Mouse (Mus musculus) ovary, postnatal 10 days (tissue): ENCODE measurements around the gene Pde1c.
"Not testable (repeated sequence)": the region's sequence is repeated elsewhere in the genome, so short reads cannot be mapped to it uniquely, and the experiment has no call there.

Experiments used
- DNase-seq: peaks from one replicate; pipeline ENCODE4 v3.0.0; 2022; ENCODE audit warnings: low spot score

Pde1c gene

GRCm38 (mm10) chr6:56568470-56569372 lies at the start of gene Pde1c:
Pde1c (minus strand) TSS chr6:56569103.
- no peak for DNase-seq

- no peak for DNase-seq
Observed at GRCm38 (mm10) chr6:56616982-56617613, 48.2 kb upstream of the Pde1c start.

DNA sequence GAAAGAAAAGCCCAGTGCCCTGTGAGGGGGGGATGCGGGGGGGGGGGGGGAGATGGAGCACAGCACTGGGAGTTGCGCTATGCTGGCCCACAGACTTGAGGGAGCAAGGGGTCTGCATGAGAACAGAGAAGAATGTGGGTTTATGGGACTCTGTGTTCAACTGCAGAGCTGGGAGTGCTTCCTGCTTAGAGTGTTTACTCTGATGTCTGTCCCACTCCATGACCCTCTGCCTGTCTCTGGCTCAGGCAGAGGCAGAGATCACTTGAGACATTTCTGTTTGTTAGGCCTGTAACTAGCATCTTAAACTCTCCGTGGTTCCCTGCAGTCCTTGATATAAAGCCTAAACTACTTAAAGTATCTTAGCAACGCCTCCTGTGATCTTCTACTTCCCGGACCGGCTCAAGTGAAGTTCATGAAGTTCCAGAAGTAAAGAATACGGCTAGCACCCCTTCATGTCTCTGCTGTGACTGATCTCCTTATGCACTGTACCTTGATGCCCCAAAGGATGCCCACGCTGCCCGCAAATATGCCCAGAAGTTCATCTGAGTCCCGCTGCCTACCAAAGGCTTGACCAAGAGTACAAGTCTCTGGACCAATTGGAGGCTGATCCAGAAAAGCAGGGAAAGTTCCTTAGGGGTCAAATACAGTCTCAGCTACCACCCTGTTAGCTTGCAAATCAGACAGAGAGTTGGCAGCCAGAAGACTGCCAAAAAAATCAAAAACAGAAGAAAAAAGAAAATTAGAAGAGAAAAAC lies 47.5 kb upstream of the Pde1c start:
- no peak for DNase-seq

DNA sequence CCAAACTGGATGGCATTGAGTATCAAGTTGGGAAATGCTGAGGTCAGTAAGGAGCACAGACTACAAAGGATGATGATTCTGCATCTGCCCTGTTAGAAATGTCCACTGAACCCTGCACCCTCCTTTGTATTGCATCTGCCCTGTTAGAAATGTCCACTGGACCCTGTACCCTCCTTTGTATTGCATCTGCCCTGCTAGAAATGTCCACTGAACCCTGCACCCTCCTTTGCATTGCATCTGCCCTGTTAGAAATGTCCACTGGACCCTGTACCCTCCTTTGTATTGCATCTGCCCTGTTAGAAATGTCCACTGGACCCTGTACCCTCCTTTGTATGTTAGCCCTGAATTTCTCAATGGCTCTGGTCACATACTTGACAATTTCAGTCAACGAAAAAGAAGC lies 40.6 kb upstream of the Pde1c start:
- not testable (repeated sequence) for DNase-seq

GRCm38 (mm10) chr6:56608277-56608676 lies 39.4 kb upstream of the Pde1c start:
- DNase-seq, result peak; percentile 18

DNA sequence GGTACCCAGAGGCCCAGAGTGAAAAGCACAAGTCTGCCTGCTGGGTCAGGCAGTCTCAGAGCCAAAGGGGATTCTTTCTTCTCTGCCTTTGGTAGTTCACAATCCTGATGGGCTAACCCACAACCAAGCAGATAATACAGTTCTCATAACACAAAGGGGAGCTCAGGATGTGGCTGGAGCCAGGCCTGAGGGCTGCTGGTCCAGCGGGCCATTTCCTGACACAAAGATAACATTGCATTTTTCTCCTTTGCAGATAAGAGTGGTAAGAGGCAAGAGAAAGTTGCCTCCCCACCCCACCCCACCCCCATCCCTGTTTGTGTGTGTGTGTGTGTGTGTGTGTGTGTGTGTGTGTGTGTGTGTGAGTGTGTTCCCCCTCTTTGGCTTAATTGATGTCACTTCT lies 10.7 kb upstream of the Pde1c start:
- DNase-seq, result no peak

GRCm38 (mm10) chr6:56560891-56561290 lies 8.0 kb downstream of the Pde1c start:
- DNase-seq, result no peak

DNA sequence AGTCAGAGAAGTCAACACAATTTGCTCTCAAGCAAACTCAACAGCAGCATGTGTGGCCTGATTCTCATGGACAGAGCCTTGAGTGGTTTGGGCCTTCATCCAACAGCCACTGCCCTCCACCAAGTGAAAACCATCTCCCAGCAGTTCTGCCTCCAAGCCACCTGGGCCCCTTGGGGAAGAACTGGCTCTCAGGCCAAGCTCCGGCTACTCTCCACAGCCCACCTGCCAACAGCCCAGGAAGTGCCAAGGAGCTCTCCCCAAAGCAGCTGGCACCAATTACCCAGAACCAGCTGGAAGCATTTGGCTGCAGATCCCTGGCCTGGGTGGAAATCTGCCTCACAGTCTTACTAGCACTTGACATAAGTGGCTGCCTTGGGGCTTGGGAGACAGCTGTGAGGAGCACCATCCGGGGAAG lies 8.4 kb downstream of the Pde1c start:
- DNase-seq, result no peak

GRCm38 (mm10) chr6:56558711-56559110 lies 10.2 kb downstream of the Pde1c start:
- no peak for DNase-seq

DNA sequence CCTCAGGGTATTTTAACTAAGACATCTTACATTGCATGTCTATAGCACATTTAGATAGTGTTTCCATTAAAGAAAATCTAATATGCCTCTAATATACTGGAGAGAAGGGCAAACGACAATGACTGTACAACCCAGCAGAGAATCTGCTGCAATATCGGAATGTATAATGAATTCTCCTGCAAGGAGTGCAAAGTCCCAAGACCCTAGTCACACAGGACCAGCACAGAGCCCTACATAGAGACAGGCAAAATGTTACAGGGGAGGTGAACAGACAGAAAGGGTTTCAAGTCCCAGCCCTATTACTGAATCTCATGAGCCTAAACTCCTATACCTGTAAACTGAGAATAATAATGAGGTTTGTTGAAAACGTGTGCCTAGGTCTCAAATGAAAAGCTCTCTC lies 13.1 kb downstream of the Pde1c start:
- no peak for DNase-seq

DNA sequence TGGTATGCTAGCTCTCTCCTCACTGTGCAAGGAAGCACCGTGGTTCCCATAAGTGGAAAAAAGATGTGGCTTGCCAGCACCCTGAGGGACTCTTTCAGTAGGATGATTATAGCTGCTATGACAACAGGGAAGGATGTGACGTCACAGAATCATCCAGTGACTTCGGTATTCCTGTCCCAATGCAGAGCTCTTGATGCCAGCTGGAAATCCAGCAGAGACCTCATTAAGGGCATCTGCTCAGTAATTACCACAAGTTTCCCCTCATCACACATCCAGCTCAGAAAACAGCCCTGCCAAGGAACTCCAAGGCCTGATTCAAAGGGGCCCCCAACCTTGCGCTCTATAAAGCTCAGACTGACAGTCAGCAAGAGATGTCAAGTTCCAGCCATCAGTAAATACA lies 13.5 kb downstream of the Pde1c start:
- DNase-seq, result no peak

- no peak for DNase-seq
Observed at GRCm38 (mm10) chr6:56551022-56551421, 17.9 kb downstream of the Pde1c start.

DNA sequence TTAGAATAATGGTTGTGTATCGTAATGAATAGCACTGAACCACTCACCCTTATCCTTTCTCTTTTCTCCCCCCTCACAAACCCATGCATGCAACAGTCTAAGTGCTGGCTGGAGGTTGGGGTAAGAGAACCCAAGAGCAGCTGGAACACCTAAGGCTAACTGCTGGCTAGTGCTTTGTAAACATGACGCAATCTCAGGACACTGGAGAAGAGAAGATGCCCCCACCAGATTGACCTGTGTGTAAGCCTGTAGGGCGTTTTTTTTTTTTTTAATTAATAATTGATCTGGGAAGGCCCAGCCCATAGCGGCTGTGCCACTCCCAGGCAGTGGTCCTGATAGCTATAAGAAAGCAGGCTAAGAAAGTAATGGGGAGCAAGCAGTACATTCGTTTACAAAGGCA lies 28.7 kb downstream of the Pde1c start:
- DNase-seq, result no peak

DNA sequence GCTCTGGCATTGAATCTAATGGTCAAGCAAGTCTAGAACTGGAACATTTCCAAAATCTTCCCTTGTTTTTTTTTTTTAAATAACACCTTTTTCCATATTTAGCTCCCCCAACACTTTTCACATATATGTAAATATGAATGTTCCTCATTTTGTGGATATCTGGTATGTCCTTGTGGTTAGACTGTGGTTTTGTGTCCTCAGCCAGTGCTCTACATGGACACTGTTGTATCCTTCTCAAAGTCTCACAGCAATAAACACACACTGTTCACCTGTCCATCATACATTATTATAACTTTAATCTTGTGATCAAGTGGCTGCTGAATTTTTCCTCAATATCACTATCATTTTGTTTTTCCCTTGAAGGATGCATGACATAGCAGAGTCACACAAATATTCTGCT lies 34.2 kb downstream of the Pde1c start:
- no peak for DNase-seq

GRCm38 (mm10) chr6:56532257-56532656 lies 36.6 kb downstream of the Pde1c start:
- no peak for DNase-seq

- DNase-seq, result no peak
Observed at GRCm38 (mm10) chr6:56523938-56524866, 44.7 kb downstream of the Pde1c start.

- DNase-seq, result no peak
Observed at GRCm38 (mm10) chr6:56489161-56489560, 79.7 kb downstream of the Pde1c start.

DNA sequence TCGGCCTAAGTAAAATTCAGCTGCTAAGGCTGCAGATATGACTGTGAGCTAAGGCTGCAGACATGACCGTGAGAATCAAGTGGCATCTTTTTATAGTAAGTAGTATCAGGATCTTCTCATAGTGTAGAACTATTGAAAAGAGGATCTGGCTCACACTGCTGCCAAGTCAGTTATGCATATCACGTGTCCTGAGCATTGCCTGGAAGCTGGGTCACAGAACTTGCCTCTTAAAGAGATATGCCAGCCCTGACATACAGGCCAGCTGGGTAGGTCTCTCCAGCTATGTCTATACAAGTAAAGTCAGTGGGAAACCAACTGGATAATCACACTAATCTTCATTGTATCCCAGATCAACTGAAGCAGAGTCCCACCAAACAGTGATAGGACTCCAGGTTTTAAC lies 83.8 kb downstream of the Pde1c start:
- no peak for DNase-seq

DNA sequence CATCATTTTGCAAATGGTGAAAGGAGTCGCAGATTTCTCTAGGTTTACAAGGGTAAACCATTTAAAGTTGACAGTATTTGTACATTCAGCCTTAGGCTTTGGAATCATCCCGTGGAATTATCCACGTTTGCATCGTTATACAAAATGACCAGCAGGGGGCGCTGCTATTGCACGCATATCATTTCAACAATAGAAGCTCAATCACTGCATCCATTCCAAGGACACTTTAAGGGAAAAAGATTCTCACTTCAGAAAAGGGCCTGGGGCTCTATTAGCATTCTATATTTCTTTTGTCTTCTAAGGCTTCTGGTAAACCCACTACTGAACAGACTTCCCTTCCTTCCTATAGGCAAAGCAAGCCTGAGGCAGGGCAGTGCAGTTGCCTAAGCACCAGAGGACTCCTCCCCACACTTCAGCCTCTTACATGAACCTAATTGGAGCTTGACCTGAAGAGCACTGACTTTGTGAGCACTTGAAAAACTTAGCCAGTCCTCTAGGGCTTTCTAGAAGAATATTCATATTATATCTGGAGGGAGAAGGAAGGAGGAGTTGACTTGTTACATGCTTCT lies 87.9 kb downstream of the Pde1c start:
- peak; percentile 18 for DNase-seq

GRCm38 (mm10) chr6:56476581-56476980 lies 92.3 kb downstream of the Pde1c start:
- no peak for DNase-seq

GRCm38 (mm10) chr6:56458098-56458497 lies 110.8 kb downstream of the Pde1c start:
- no peak for DNase-seq
